Mouse (Mus musculus) megakaryocyte progenitor cell, adult 5-6 weeks (primary cell): ENCODE measurements around the gene Eif3d. TPM values are rescaled to one million over a fixed set of nuclear protein-coding genes. Genes with fewer than 3 reads are reported as not detected.
"Not testable (repeated sequence)": the region's sequence is repeated elsewhere in the genome, so short reads cannot be mapped to it uniquely, and the experiment has no call there.

Source experiments
- ATAC-seq: replicated peaks from 2 replicates; pipeline ENCODE4 v1.8.0; 2016; ENCODE audit warnings: mild to moderate bottlenecking, moderate TSS enrichment, inconsistent platforms; ENCODE audit not compliant: poor library complexity
- total RNA-seq, 2 experiments: library from RNA; stranded (forward) in 1 of 2; stranded (reverse) in 1 of 2; fragments of 157-497, 149-512 nt in 1 of 2; fragments of 200-1000 nt in 1 of 2; gene quantifications; 2 replicates each; pipeline versions ENCODE4 v1.2.3 to v1.2.4; 2015 to 2017

The Eif3d gene
- total RNA-seq (2015) (184 and 226 TPM in 2 replicates), total RNA-seq (2017) (249 and 254 TPM in 2 replicates)

DNA sequence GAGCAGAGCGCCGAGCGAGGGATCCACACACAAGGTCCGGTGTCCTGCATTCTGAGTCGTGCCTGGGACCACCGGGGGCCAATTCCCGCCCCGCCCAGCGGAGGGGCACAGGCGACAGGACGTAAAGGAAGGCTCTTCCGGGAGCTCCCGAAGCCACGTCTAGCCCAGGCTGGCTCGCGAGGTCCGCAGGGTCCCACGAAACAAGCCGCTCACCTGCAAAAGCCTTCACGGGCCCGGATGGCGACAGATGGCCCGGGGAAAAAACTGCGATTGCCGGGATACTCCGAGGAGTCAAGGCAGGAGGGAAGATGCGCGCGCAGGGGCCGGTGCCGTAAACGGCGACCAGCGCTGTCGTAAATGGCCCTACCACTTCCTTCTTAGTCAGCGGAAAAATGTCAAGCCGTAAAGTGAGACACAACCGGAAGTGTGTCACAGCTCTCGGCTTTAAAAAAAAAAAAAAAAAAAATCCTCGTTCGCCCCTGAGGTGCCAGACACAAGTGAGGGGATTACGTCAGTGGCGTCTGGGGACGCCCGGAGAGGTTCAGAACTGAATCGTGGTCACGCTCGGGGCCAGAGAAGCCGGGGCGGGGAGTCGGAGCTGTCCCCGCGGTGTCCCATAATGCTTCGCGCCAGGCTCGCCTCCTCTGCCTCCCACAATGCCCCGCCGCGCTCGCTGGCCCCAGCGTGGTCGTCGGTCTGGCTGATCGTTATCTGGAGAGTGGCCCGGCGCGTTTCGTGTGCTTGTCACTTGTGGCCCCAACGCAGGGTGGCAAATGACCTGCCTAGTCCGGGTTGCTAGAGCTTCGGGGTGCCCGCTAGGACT lies at the start of gene Eif3d:
Gene Eif3d (minus strand): TSS at position 344 of the 823 bp plus-strand sequence.
- peak; percentile 82 for ATAC-seq

GRCm38 (mm10) chr15:78014046-78014445 lies 43.4 kb upstream of the Eif3d start:
- no peak for ATAC-seq

- not testable (repeated sequence) for ATAC-seq
These were observed 37.6 kb upstream of the Eif3d start for GRCm38 (mm10) chr15:78008206-78008605.

DNA sequence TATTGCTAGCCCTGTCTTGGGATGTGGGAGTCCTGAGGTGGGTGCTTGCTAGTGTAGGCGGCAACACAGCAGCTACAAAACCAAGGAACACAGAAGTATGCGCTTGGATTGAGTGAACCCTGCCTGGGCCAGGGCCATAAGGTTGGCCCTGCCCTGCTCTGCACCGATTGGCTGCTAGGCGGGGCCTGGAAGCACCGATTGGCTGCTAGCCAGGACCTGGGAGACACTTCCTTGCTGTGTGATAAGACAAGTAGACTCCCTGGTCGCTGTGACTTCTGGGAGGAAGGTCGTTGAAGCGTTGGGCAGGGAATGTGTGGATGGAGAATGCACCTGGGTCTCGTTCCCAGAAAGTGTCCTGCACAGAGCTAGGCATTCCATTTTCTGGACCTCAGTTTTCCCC lies 33.3 kb upstream of the Eif3d start:
- peak; percentile 74 for ATAC-seq

DNA sequence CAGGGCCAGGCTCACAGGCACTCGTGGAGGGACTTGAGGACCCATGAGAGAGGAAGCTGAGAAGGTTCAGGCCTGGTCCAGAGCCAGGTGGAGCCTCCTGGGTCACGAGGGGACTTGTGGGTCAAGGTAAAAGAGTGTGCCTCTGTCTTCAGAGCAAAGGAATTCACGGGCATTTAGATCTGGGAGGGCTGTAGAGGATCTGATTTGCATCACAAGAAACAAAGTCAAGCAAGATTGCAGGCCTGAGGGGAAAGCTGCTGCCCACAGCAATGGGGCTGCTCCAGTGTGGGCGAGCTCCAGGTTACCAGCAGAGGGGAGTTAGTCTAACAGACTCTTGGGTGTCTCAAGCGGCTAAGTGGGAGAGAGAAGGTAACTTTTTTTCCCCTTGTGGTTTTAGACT lies 30.8 kb upstream of the Eif3d start:
- no peak for ATAC-seq

- ATAC-seq, result no peak
These were observed 17.9 kb upstream of the Eif3d start for GRCm38 (mm10) chr15:77988541-77988940.

DNA sequence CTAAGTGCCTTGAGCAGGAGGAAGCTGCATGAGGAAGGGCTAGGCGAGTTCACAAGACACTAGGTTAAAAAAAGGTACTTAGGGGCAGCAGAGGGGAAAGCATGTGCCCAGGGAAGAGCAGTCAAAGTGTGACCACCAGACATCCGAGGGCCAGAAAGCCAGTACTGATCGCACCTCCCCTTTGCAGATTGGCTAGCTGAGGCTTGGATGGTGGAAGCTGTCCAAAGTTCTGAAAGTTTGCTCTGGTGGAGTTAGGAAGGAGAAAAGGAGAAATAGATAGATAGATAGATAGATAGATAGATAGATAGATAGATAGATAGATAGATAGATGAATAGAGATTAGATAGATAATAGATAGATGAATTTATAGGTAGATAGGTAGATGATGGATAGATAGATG lies 12.8 kb upstream of the Eif3d start:
- 0 out of 2 replicates have a peak, but pooled peaks have one; percentile 37 for ATAC-seq

- peak; percentile 86 for ATAC-seq
These were observed 11.8 kb upstream of the Eif3d start for GRCm38 (mm10) chr15:77982195-77982939.

GRCm38 (mm10) chr15:77981181-77981680 lies 10.6 kb upstream of the Eif3d start:
- ATAC-seq, result no peak

- no peak for ATAC-seq
These were observed 8.8 kb upstream of the Eif3d start for GRCm38 (mm10) chr15:77979427-77979865.

DNA sequence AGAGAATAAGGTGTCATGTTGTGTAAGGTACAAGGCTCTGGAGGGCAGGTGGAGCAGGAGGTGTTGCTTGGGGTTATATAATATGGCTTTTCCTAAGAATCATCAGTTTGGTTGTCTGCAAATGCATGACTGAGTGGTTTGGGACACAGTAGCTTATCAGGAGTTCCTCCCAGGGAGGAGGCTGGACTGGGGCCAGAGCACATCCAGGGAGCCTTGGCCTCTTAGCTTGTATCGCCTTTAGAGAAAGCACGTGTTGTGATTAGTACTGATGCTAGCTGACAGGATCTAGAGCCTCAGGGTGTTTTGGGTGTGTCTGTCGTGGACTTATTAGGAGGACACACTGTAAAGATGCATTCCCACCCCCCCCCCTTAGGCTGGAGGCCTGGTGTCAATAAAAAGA lies 7.0 kb upstream of the Eif3d start:
- ATAC-seq, result no peak

DNA sequence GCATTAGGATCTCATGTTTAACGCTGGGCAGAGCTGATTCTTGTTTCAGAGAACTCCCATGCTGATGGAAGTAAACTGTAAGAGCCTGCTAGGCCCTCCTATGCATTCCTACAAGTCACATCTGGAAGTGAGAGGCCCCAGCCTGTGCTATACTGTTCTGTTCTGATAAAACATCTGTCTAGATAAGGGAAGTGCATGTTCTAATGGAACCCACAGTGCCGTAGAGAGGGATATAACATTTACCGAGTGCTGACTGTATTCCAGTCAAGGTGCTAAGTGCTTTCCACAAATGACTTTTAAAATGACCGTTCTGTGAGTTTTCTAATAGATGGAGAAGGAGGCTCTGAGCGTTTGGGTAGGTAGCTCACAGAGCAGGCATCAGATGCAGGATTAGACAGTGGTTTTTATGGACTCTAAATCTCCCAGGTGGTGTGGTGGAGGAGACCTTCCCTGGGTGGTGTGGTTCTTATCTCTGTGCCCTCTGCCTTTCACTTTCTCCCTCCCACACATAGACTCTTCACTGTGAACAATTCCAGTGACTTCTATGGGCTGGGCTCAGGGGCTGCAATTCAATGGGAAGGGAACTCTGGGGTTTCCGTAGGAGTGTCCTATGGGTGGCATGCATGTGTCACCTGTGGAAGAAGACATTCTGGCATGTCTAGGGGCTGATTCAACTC lies 3.7 kb upstream of the Eif3d start:
- no peak; the same call in 1 of the 2 replicates for ATAC-seq

DNA sequence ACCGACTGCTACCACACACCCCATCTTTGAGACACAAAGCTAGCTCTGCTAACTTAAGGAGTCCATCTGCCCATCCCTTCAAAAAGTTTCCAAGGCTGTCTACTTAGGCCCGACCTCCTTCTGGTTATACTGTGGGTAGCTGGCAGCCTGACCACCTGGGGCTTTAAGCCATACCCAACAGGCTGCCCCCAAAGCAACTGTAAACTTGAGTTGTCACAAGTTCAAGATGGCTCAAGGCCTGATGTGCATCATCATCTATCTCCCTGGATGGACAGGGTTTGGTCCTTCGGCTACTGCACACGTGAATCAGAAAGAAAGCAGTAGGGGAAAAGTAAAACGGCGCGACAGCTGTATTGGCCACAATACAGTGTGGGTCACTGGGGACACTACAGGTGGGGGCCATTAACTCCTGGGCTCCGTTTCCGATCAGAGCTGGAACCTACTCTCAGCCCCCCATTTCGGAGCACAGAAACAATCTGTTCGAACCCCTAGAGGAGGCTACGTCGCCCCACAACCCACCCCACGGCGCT lies 608 bp downstream of the Eif3d start:
- ATAC-seq, result no peak

GRCm38 (mm10) chr15:77965117-77965528 lies 5.5 kb downstream of the Eif3d start:
- ATAC-seq, result peak; percentile 84

GRCm38 (mm10) chr15:77962447-77962846 lies 8.2 kb downstream of the Eif3d start:
- ATAC-seq, result no peak

GRCm38 (mm10) chr15:77960693-77961092 lies 9.9 kb downstream of the Eif3d start:
- no peak for ATAC-seq

GRCm38 (mm10) chr15:77958071-77958470 lies 12.5 kb downstream of the Eif3d start:
- ATAC-seq, result no peak

GRCm38 (mm10) chr15:77957625-77958024 lies 13.0 kb downstream of the Eif3d start:
- ATAC-seq, result no peak

DNA sequence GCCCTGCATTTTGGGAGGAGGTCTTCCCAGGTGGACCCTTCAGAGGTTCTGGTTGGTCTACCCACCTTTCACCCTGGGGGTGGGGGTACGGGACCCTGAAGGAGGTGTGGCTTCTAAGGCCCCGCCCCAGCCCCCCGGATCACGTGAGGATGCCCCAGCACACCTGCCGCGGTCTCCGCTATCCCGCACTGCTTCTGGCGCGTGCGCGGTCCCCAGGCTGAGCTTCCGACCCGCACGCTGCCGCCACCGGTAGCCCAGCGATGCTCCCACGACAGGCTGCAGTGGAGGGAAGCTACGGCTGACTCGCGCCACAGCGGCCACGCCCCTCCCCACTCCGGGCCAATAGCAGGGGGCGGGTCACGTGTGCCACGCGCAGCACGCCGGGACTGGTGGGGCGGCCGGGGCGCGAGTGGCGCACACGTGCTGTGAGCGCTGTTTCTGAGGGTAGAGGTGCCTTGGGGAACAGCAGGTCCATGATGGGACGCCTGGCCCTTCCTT lies 14.2 kb downstream of the Eif3d start, which contains the start of gene Foxred2:
Gene Foxred2 (minus strand): TSS at position 319 of the 498 bp plus-strand sequence.
- peak; percentile 94 for ATAC-seq
